Mouse (Mus musculus) kidney, postnatal 14 days (tissue): ENCODE measurements around the gene Prkar1a.
A peak's percentile ranks its signal among the peaks of the same experiment; 100 is the strongest.

Experiments
- DNase-seq: peaks from one replicate; pipeline ENCODE4 v3.0.0; 2022; ENCODE audit warnings: mixed read lengths

Prkar1a gene

GRCm38 (mm10) chr11:109649206-109649605 lies at the start of gene Prkar1a:
TSS of gene Prkar1a (plus strand) at chr11:109649405.
- no peak for DNase-seq

- no peak for DNase-seq
Measured at GRCm38 (mm10) chr11:109607600-109607999, 41.6 kb upstream of the Prkar1a start.

- no peak for DNase-seq
Measured at GRCm38 (mm10) chr11:109608976-109609625, 40.1 kb upstream of the Prkar1a start.

- DNase-seq, result peak; percentile 33
Measured at GRCm38 (mm10) chr11:109610046-109610794, 39.0 kb upstream of the Prkar1a start.

- no peak for DNase-seq
Measured at GRCm38 (mm10) chr11:109610795-109611302, 38.4 kb upstream of the Prkar1a start.

- DNase-seq, result peak; percentile 100
Measured at GRCm38 (mm10) chr11:109611303-109612149, 37.7 kb upstream of the Prkar1a start, which contains the start of gene Wipi1. TSS of gene Wipi1 (minus strand) at chr11:109611967.

GRCm38 (mm10) chr11:109612871-109613529 lies 36.2 kb upstream of the Prkar1a start:
- DNase-seq, result no peak

- DNase-seq, result no peak
Measured at GRCm38 (mm10) chr11:109615286-109615685, 33.9 kb upstream of the Prkar1a start.

- DNase-seq, result no peak
Measured at GRCm38 (mm10) chr11:109616352-109616751, 32.9 kb upstream of the Prkar1a start.

- peak; percentile 31 for DNase-seq
Measured at GRCm38 (mm10) chr11:109616766-109617165, 32.4 kb upstream of the Prkar1a start.

- peak; percentile 71 for DNase-seq
Measured at GRCm38 (mm10) chr11:109619055-109619454, 30.1 kb upstream of the Prkar1a start.

GRCm38 (mm10) chr11:109620356-109620755 lies 28.8 kb upstream of the Prkar1a start:
- DNase-seq, result no peak

GRCm38 (mm10) chr11:109621183-109621582 lies 28.0 kb upstream of the Prkar1a start:
- DNase-seq, result peak; percentile 59

GRCm38 (mm10) chr11:109622518-109623037 lies 26.6 kb upstream of the Prkar1a start:
- DNase-seq, result peak; percentile 57

GRCm38 (mm10) chr11:109623238-109623637 lies 26.0 kb upstream of the Prkar1a start:
- no peak for DNase-seq

- no peak for DNase-seq
Measured at GRCm38 (mm10) chr11:109627648-109628047, 21.6 kb upstream of the Prkar1a start.

- no peak for DNase-seq
Measured at GRCm38 (mm10) chr11:109628099-109628498, 21.1 kb upstream of the Prkar1a start.

GRCm38 (mm10) chr11:109629021-109629521 lies 20.1 kb upstream of the Prkar1a start:
- no peak for DNase-seq

- no peak for DNase-seq
Measured at GRCm38 (mm10) chr11:109634928-109635327, 14.3 kb upstream of the Prkar1a start.

GRCm38 (mm10) chr11:109635871-109636395 lies 13.3 kb upstream of the Prkar1a start:
- no peak for DNase-seq

GRCm38 (mm10) chr11:109641498-109642222 lies 7.5 kb upstream of the Prkar1a start:
- DNase-seq, result peak; percentile 61
